Mouse (Mus musculus): ENCODE data around the gene Ces1h.

- TF ChIP-seq CTCF (IDR thresholded peaks at IDR 0.05; ENCODE audit: low read depth) (no peak), EP300 (IDR thresholded peaks at IDR 0.05; ENCODE audit: low read depth) (no peak)
Measured at GRCm38 (mm10) chr8:93331151-93331550, 48.4 kb downstream of the Ces1h start.

All from liver, postnatal 0 days (tissue).